ENCODE assay signal across 7 mouse cellular contexts in genomic region chrX:12078195-12079058, GRCm38 (mm10).
DNase-seq lines count a peak whose midpoint lies in the region; ATAC-seq and TF ChIP-seq lines count a peak whose summit lies in the region.

No protein-coding gene starts in this region.

- 5% methylated on average over 73 of the region's 73 CpGs for WGBS in bone marrow, adult 2 months
- 5% methylated on average over 73 of the region's 73 CpGs for WGBS in forebrain, postnatal 0 days
- WGBS in intestine, postnatal 0 days, result 3% methylated on average over 66 of the region's 73 CpGs
- 3% methylated on average over 70 of the region's 73 CpGs for WGBS in lung, embryonic 16.5 days

- H3K4me1 ChIP-seq in bone marrow, adult 2 months (ENCODE audit: control insufficient read depth, insufficient read depth, low read length), result no peaks in the 10 kb centered on the region; the same call in 1 of the 2 replicates
- H3K4me1 ChIP-seq in forebrain, postnatal 0 days (ENCODE audit: insufficient read depth), result no peaks in the 10 kb centered on the region
- H3K4me1 ChIP-seq in intestine, postnatal 0 days (replicated peaks; ENCODE audit: control insufficient read depth, insufficient read depth, low read length), result no peaks in the 10 kb centered on the region
- peaks cover 19% of the 10 kb centered on the region for H3K4me1 ChIP-seq in lung, embryonic 16.5 days (replicated peaks; ENCODE audit: control insufficient read depth, insufficient read depth, low read length)

- H3K9me3 ChIP-seq in forebrain, postnatal 0 days (ENCODE audit: low read length), result no peaks in the 10 kb centered on the region
- no peaks in the 10 kb centered on the region for H3K9me3 ChIP-seq in intestine, postnatal 0 days (ENCODE audit: control insufficient read depth)
- H3K9me3 ChIP-seq in lung, embryonic 16.5 days (ENCODE audit: control insufficient read depth, low read length), result no peaks in the 10 kb centered on the region

- peak overlapping the region; percentile 58 for H3K9ac ChIP-seq in forebrain, postnatal 0 days
- H3K9ac ChIP-seq in intestine, postnatal 0 days (ENCODE audit: low read depth, low read length), result peak overlapping the region; percentile 69
- H3K9ac ChIP-seq in lung, embryonic 16.5 days (ENCODE audit: low read length), result peak overlapping the region; percentile 84

- peak overlapping the region; percentile 75 for H3K27ac ChIP-seq in bone marrow, adult 2 months (ENCODE audit: control insufficient read depth, insufficient read depth, low read depth, low read length, poor library complexity)
- H3K27ac ChIP-seq in forebrain, postnatal 0 days (ENCODE audit: low read depth, low read length), result peak overlapping the region; percentile 84
- no peak overlapping the region; the same call in 1 of the 2 replicates for H3K27ac ChIP-seq in intestine, postnatal 0 days (ENCODE audit: low read depth, low read length)
- peak overlapping the region; percentile 88 for H3K27ac ChIP-seq in lung, embryonic 16.5 days (ENCODE audit: low read length)

- 0 out of 2 replicates have a peak, but pooled peaks cover 2% of the 10 kb centered on the region for H3K27me3 ChIP-seq in forebrain, postnatal 0 days (ENCODE audit: insufficient read depth, low read length)
- peaks cover 26% of the 10 kb centered on the region for H3K27me3 ChIP-seq in intestine, postnatal 0 days (replicated peaks; ENCODE audit: control insufficient read depth, insufficient read depth, low read length)
- H3K27me3 ChIP-seq in lung, embryonic 16.5 days (ENCODE audit: control insufficient read depth, insufficient read depth, low read depth, low read length), result peaks cover 55% of the 10 kb centered on the region

- peak; percentile 45 to 49 for DNase-seq in spleen, adult 18-20 months
- no peak for DNase-seq in spleen, adult 12 weeks (ENCODE audit: low spot score)
- DNase-seq in forebrain, postnatal 0 days, result peak; percentile 37
- peak; percentile 39 to 43 for DNase-seq in spleen, postnatal 36 days (ENCODE audit: low spot score in 2 of 2)

- H3K4me2 ChIP-seq in forebrain, postnatal 0 days (ENCODE audit: low read depth), result peak overlapping the region; percentile 68
- peak overlapping the region; percentile 83 for H3K4me2 ChIP-seq in intestine, postnatal 0 days (replicated peaks; ENCODE audit: low read depth)
- H3K4me2 ChIP-seq in lung, embryonic 16.5 days (ENCODE audit: low read depth, low read length), result peak overlapping the region; percentile 79

- no peak for TF ChIP-seq CTCF in bone marrow, adult 2 months (IDR thresholded peaks at IDR 0.05; ENCODE audit: control insufficient read depth, insufficient read depth, low read length)
- TF ChIP-seq CTCF in forebrain, postnatal 0 days (IDR thresholded peaks at IDR 0.05; ENCODE audit: low read depth), result no peak
- TF ChIP-seq CTCF in intestine, postnatal 0 days (IDR thresholded peaks at IDR 0.05; ENCODE audit: low read depth), result no peak

- H3K36me3 ChIP-seq in forebrain, postnatal 0 days (ENCODE audit: insufficient read depth), result no peaks in the 10 kb centered on the region
- no peaks in the 10 kb centered on the region for H3K36me3 ChIP-seq in intestine, postnatal 0 days (ENCODE audit: control insufficient read depth, insufficient read depth)
- H3K36me3 ChIP-seq in lung, embryonic 16.5 days (ENCODE audit: control insufficient read depth, insufficient read depth, low read length), result no peaks in the 10 kb centered on the region

- peak overlapping the region; percentile 61 for H3K4me3 ChIP-seq in bone marrow, adult 2 months (replicated peaks; ENCODE audit: control insufficient read depth, low read depth, low read length)
- H3K4me3 ChIP-seq in forebrain, postnatal 0 days (ENCODE audit: low read depth, low read length), result peak overlapping the region; percentile 52
- peak overlapping the region; percentile 64 for H3K4me3 ChIP-seq in intestine, postnatal 0 days (ENCODE audit: low read depth, low read length)
- H3K4me3 ChIP-seq in lung, embryonic 16.5 days (ENCODE audit: low read length), result peak overlapping the region; percentile 70

- ATAC-seq in forebrain, postnatal 0 days, result peak; percentile 5; the same call in 1 of the 2 replicates
- ATAC-seq in intestine, postnatal 0 days, result 0 out of 2 replicates have a peak, but pooled peaks have one; percentile 8
- ATAC-seq in lung, embryonic 16.5 days (ENCODE audit: low read depth), result no peak

- no peak for TF ChIP-seq POLR2A in bone marrow, adult 2 months (IDR thresholded peaks at IDR 0.05; ENCODE audit: borderline replicate concordance, control insufficient read depth, low read depth, low read length)
